Comparison of ENCODE assay signal across 9 mouse cellular contexts in genomic region chr10:29144612-29145405, GRCm38 (mm10). TPM values are rescaled to one million over a fixed set of nuclear protein-coding genes. Genes with fewer than 3 reads are reported as not detected.
DNase-seq lines count a peak whose midpoint lies in the region; ATAC-seq and TF ChIP-seq lines count a peak whose summit lies in the region.
"Had no signal": no experiment of that assay in that cellular context is flagged by ENCODE, and none has a peak within 500 bp of the region (broad histone marks: within the 10 kb centered on the region; RNA-seq: fewer than 3 reads in every experiment).

No protein-coding gene starts in this region.

- no peaks in the 10 kb centered on the region for H3K9me3 ChIP-seq in ES-Bruce4 (replicated peaks; ENCODE audit: control insufficient read depth, insufficient read depth, low read length, poor library complexity, severe bottlenecking)
- H3K9me3 ChIP-seq in forebrain, embryonic 13.5 days (replicated peaks): no peaks in the 10 kb centered on the region
- no peaks in the 10 kb centered on the region for H3K9me3 ChIP-seq in midbrain, embryonic 11.5 days (ENCODE audit: control insufficient read depth, low read length)

- H3K4me1 ChIP-seq in ES-Bruce4 (ENCODE audit: control insufficient read depth, insufficient read depth, low read length): no peaks in the 10 kb centered on the region
- H3K4me1 ChIP-seq in forebrain, embryonic 13.5 days: peaks cover 41% of the 10 kb centered on the region
- H3K4me1 ChIP-seq in midbrain, embryonic 11.5 days (ENCODE audit: control insufficient read depth, insufficient read depth, low read length): peaks cover 16% of the 10 kb centered on the region
- H3K4me1 ChIP-seq in heart, adult 2 months (ENCODE audit: control insufficient read depth, insufficient read depth, low read length): no peaks in the 10 kb centered on the region

- no peak for TF ChIP-seq EP300 in ES-Bruce4 (IDR thresholded peaks at IDR 0.05; ENCODE audit: insufficient read depth, low read depth, low read length)
- no peak for TF ChIP-seq EP300 in heart, adult 2 months (IDR thresholded peaks at IDR 0.05; ENCODE audit: insufficient read depth, low read depth, low read length)

- DNase-seq in MN1 (ENCODE audit: low spot score) (peak; percentile 73), adipocyte (ENCODE audit: low spot score) (no peak)
- peak; percentile 83 for DNase-seq in midbrain, embryonic 11.5 days (ENCODE audit: low spot score, missing footprints)
- DNase-seq in ovary, postnatal 14 days (ENCODE audit: low spot score): no peak
- no peak for DNase-seq in heart, adult 2 months
- DNase-seq: lung, embryonic 14.5 days had no signal

- H3K4me3 ChIP-seq in ES-Bruce4 (ENCODE audit: low read depth, low read length): no peak overlapping the region
- H3K4me3 ChIP-seq in forebrain, embryonic 13.5 days: peak overlapping the region; percentile 79
- peak overlapping the region; percentile 69 for H3K4me3 ChIP-seq in midbrain, embryonic 11.5 days (ENCODE audit: low read depth, low read length)
- no peak overlapping the region for H3K4me3 ChIP-seq in heart, adult 2 months

- H3K36me3 ChIP-seq in ES-Bruce4 (ENCODE audit: control insufficient read depth, insufficient read depth, low read length, poor library complexity, severe bottlenecking): no peaks in the 10 kb centered on the region
- H3K36me3 ChIP-seq in forebrain, embryonic 13.5 days (ENCODE audit: poor library complexity, severe bottlenecking): peaks cover 4% of the 10 kb centered on the region; the same call in 1 of the 2 replicates
- no peaks in the 10 kb centered on the region for H3K36me3 ChIP-seq in midbrain, embryonic 11.5 days (ENCODE audit: control insufficient read depth, insufficient read depth, low read length)
- H3K36me3 ChIP-seq in heart, adult 2 months (ENCODE audit: control insufficient read depth, insufficient read depth, low read length): no peaks in the 10 kb centered on the region

- peak overlapping the region; percentile 88 for H3K4me2 ChIP-seq in forebrain, embryonic 13.5 days
- H3K4me2 ChIP-seq in midbrain, embryonic 11.5 days: peak overlapping the region; percentile 79

- TF ChIP-seq CTCF in ES-Bruce4 (IDR thresholded peaks at IDR 0.05; ENCODE audit: low read depth, low read length): no peak
- no peak for TF ChIP-seq CTCF in heart, adult 2 months (IDR thresholded peaks at IDR 0.05)

- ATAC-seq in forebrain, embryonic 13.5 days: no peak
- ATAC-seq in midbrain, embryonic 11.5 days (ENCODE audit: low FRiP score): no peak

- intact Hi-C loops in heart, adult 2 months (cut with DNase I): no loop called here

- peak overlapping the region; percentile 58; the same call in 1 of the 2 replicates for H3K9ac ChIP-seq in ES-Bruce4 (ENCODE audit: low read depth, poor library complexity, severe bottlenecking)
- peak overlapping the region; percentile 91 for H3K9ac ChIP-seq in forebrain, embryonic 13.5 days
- H3K9ac ChIP-seq in midbrain, embryonic 11.5 days (ENCODE audit: low read length): peak overlapping the region; percentile 95
- no peak overlapping the region for H3K9ac ChIP-seq in heart, adult 2 months (ENCODE audit: low read depth, low read length)
- H3K9ac ChIP-seq: lung, embryonic 14.5 days had no signal

- H3K79me2 ChIP-seq in heart, adult 2 months (replicated peaks; ENCODE audit: control insufficient read depth, insufficient read depth, low read length): no peaks in the 10 kb centered on the region

- H3K27me3 ChIP-seq in ES-Bruce4 (ENCODE audit: control insufficient read depth, insufficient read depth, low read length, poor library complexity, severe bottlenecking): 0 out of 2 replicates have a peak, but pooled peaks cover 3% of the 10 kb centered on the region
- no peaks in the 10 kb centered on the region for H3K27me3 ChIP-seq in forebrain, embryonic 13.5 days
- no peaks in the 10 kb centered on the region for H3K27me3 ChIP-seq in midbrain, embryonic 11.5 days (ENCODE audit: control insufficient read depth, insufficient read depth, low read length)
- peaks cover 4% of the 10 kb centered on the region for H3K27me3 ChIP-seq in heart, adult 2 months (ENCODE audit: control insufficient read depth, insufficient read depth, low read length)

- TF ChIP-seq POLR2A in ES-Bruce4 (IDR thresholded peaks at IDR 0.05; ENCODE audit: insufficient read depth, low read length): no peak
- no peak for TF ChIP-seq POLR2A in heart, adult 2 months (IDR thresholded peaks at IDR 0.05; ENCODE audit: insufficient read depth, low read depth, low read length)

- no peak overlapping the region for H3K27ac ChIP-seq in ES-Bruce4 (ENCODE audit: insufficient read depth, low read length)
- H3K27ac ChIP-seq in forebrain, embryonic 13.5 days: peak overlapping the region; percentile 95
- peak overlapping the region; percentile 95; the same call in 1 of the 2 replicates for H3K27ac ChIP-seq in midbrain, embryonic 11.5 days (ENCODE audit: low read depth, low read length)
- H3K27ac ChIP-seq in heart, adult 2 months: no peak overlapping the region

- 7% methylated on average over 7 of the region's 12 CpGs for WGBS in forebrain, embryonic 13.5 days
- 19% methylated on average over 9 of the region's 12 CpGs for WGBS in midbrain, embryonic 11.5 days
- WGBS in heart, adult 2 months: 13% methylated on average over 7 of the region's 12 CpGs

RNA-seq across cellular contexts. Expression of gene Soga3, which starts 1.2 kb away (rescaled TPM):
- 1.6 and 2.5 TPM in 2 replicates for polyA plus RNA-seq in ES-Bruce4 (2011; ENCODE audit: insufficient read depth, insufficient read length, low read depth, missing spikeins)
- 60.4 and 65.3 TPM in 2 replicates for polyA plus RNA-seq in forebrain, embryonic 13.5 days (2015; fragmentation: Nextera tagmentation; extraction: Ambion mirVana)
- 35.0 and 35.2 TPM in 2 replicates for polyA plus RNA-seq in midbrain, embryonic 11.5 days (2014; fragmentation: Nextera tagmentation; extraction: Ambion mirVana)
- not detected for total RNA-seq in heart, adult 2 months (2021)
- polyA plus RNA-seq in heart, adult 2 months (2012; rRNA removed): 0.06 TPM in 1 of 2 replicates, not detected in the other

RNA-seq across cellular contexts. Expression of gene Gm49353, which starts 53.9 kb away (rescaled TPM):
- polyA plus RNA-seq in ES-Bruce4 (2011; ENCODE audit: insufficient read depth, insufficient read length, low read depth, missing spikeins): 3.3 TPM in 1 of 2 replicates, not detected in the other
- 13.0 and 19.1 TPM in 2 replicates for polyA plus RNA-seq in forebrain, embryonic 13.5 days (2015; fragmentation: Nextera tagmentation; extraction: Ambion mirVana)
- 2.5 and 4.9 TPM in 2 replicates for polyA plus RNA-seq in midbrain, embryonic 11.5 days (2014; fragmentation: Nextera tagmentation; extraction: Ambion mirVana)
- not detected for total RNA-seq in heart, adult 2 months (2021)
- not detected in 2 replicates for polyA plus RNA-seq in heart, adult 2 months (2012; rRNA removed)
- polyA plus RNA-seq: heart, embryonic 16.5 days; lung, embryonic 14.5 days had no signal

Comparison
In these comparisons a context has a peak if more than half of its experiments do, and no peak if none do; other contexts are left out.
1. H3K27ac ChIP-seq: peak in forebrain, embryonic 13.5 days (single experiment) and midbrain, embryonic 11.5 days (single experiment); none in ES-Bruce4 (single experiment) and heart, adult 2 months (single experiment).
2. H3K4me3 ChIP-seq: peak in forebrain, embryonic 13.5 days (single experiment) and midbrain, embryonic 11.5 days (single experiment); none in ES-Bruce4 (single experiment) and heart, adult 2 months (single experiment).
3. DNase-seq: peak in MN1 (single experiment) and midbrain, embryonic 11.5 days (single experiment); none in ovary, postnatal 14 days (single experiment), adipocyte (single experiment) and heart, adult 2 months (0 of 2).
4. RNA of gene Soga3, which starts 1.2 kb away (polyA plus RNA-seq): 60.4 to 65.3 TPM in forebrain, embryonic 13.5 days and 35.0 to 35.2 TPM in midbrain, embryonic 11.5 days; 1.6 to 2.5 TPM in ES-Bruce4 and 0.06 TPM in heart, adult 2 months; every median in the first group is over 10 times any median in the second.